Mouse (Mus musculus): Measurements from ENCODE around the gene Chchd2.

GRCm38 (mm10) chr5:129844848-129845247 lies 42.4 kb downstream of the Chchd2 start:
- no peak for TF ChIP-seq CTCF (IDR thresholded peaks at IDR 0.05; ENCODE audit: low read depth, low read length)
- TF ChIP-seq GATA2 (IDR thresholded peaks at IDR 0.05; ENCODE audit: borderline replicate concordance, low read depth, low read length): no peak
- no peak for TF ChIP-seq GATA1 (IDR thresholded peaks at IDR 0.05; ENCODE audit: borderline replicate concordance, low read length)
- no peak for TF ChIP-seq POLR2AphosphoS5 (IDR thresholded peaks at IDR 0.05; ENCODE audit: insufficient replicate concordance, low read depth, low read length)

Measured in G1E (cell line).